Mouse (Mus musculus) intestine, embryonic 15.5 days (tissue): ENCODE results near the gene Vcpkmt. TPM values are rescaled to one million over a fixed set of nuclear protein-coding genes. Genes with fewer than 3 reads are reported as not detected.
A peak's percentile ranks its signal among the peaks of the same experiment; 100 is the strongest.
"Not testable (repeated sequence)": the region's sequence is repeated elsewhere in the genome, so short reads cannot be mapped to it uniquely, and the experiment has no call there.

ENCODE experiments used
- ATAC-seq: fragments of 200-750 bp; cut with Nextera tagmentation; 2 replicates; pipeline ENCODE4 v1.8.0; 2017; ENCODE audit warnings: moderate TSS enrichment, moderate library complexity
- H3K27ac ChIP-seq: fragments of 300-500 bp; sonication (generic); 2 replicates; pipeline ENCODE4 v1.5.1; 2015; ENCODE audit warnings: mild to moderate bottlenecking, inconsistent platforms
- H3K27me3 ChIP-seq: fragments of 300-500 bp; sonication (generic); replicated peaks from 2 replicates; pipeline ENCODE4 v1.6.1; 2015; ENCODE audit warnings: inconsistent platforms
- H3K36me3 ChIP-seq: fragments of 300-500 bp; sonication (generic); 2 replicates; pipeline ENCODE4 v1.6.1; 2015; ENCODE audit warnings: inconsistent platforms
- H3K4me1 ChIP-seq: fragments of 300-500 bp; sonication (generic); replicated peaks from 2 replicates; pipeline ENCODE4 v1.6.1; 2015; ENCODE audit warnings: inconsistent platforms
- H3K4me2 ChIP-seq: fragments of 300-500 bp; sonication (generic); replicated peaks from 2 replicates; pipeline ENCODE4 v1.6.1; 2015; ENCODE audit warnings: mild to moderate bottlenecking, inconsistent platforms
- H3K4me3 ChIP-seq: fragments of 300-500 bp; sonication (generic); replicated peaks from 2 replicates; pipeline ENCODE4 v1.5.1; 2015; ENCODE audit warnings: inconsistent platforms
- H3K9ac ChIP-seq: fragments of 300-500 bp; sonication (generic); 2 replicates; pipeline ENCODE4 v1.6.1; 2015; ENCODE audit warnings: inconsistent platforms
- H3K9me3 ChIP-seq: fragments of 300-500 bp; sonication (generic); 2 replicates; pipeline ENCODE4 v1.6.1; 2016; ENCODE audit warnings: inconsistent platforms
- WGBS: fragments of 180-500 bp; shearing (Covaris S2); methylation state at CpG from one replicate; pipeline ENCODE4 v1.1.7; 2015; 5-methylcytosine and 5-hydroxymethylcytosine counted together
- polyA plus RNA-seq: library from polyadenylated mRNA; unstranded; fragments of >200 nt; fragmentation: Nextera tagmentation; extraction: Ambion mirVana; gene quantifications from 2 replicates; pipeline ENCODE4 v1.2.1, GENCODE M21; 2015

The Vcpkmt gene
- polyA plus RNA-seq = 25.6 and 26.7 TPM in 2 replicates

- peak within 1 kb of the TSS; percentile 64 for H3K4me2 ChIP-seq
- no peaks in the 10 kb centered on the region for H3K27me3 ChIP-seq
- H3K9me3 ChIP-seq = no peaks in the 10 kb centered on the region
- H3K9ac ChIP-seq = peak within 1 kb of the TSS; percentile 71
- 0 out of 2 replicates have a peak, but pooled peaks cover 2% of the 10 kb centered on the region for H3K4me1 ChIP-seq
- peak within 1 kb of the TSS; percentile 70 for H3K4me3 ChIP-seq
- peak within 1 kb of the TSS; percentile 65 for H3K27ac ChIP-seq
- ATAC-seq = peak; percentile 98
- WGBS = under 1% methylated on average over 56 of the region's 56 CpGs
- peaks cover 21% of the 10 kb centered on the region; the same call in 1 of the 2 replicates for H3K36me3 ChIP-seq
These were observed at the start of gene Vcpkmt for GRCm38 (mm10) chr12:69582613-69583269. Vcpkmt (minus strand) TSS chr12:69583028.

GRCm38 (mm10) chr12:69618590-69618989, 35.8 kb upstream of the Vcpkmt start:
- not testable (repeated sequence) for H3K27me3 ChIP-seq, H3K4me2 ChIP-seq, H3K27ac ChIP-seq, H3K4me1 ChIP-seq, H3K9me3 ChIP-seq, H3K36me3 ChIP-seq, ATAC-seq, H3K4me3 ChIP-seq, H3K9ac ChIP-seq
- WGBS = 71% methylated on average over 5 of the region's 5 CpGs

- Histone ChIP-seq H3K9ac (no peak overlapping the region), H3K27ac (no peak overlapping the region), H3K36me3 (no peaks in the 10 kb centered on the region), H3K4me2 (no peak overlapping the region), H3K4me3 (no peak overlapping the region), H3K9me3 (no peaks in the 10 kb centered on the region), H3K4me1 (no peaks in the 10 kb centered on the region), H3K27me3 (no peaks in the 10 kb centered on the region)
- 61% methylated on average over 2 of the region's 2 CpGs for WGBS
- no peak for ATAC-seq
These were observed 21.5 kb upstream of the Vcpkmt start for GRCm38 (mm10) chr12:69604367-69604766.

GRCm38 (mm10) chr12:69597446-69597845, 14.6 kb upstream of the Vcpkmt start:
- ATAC-seq = no peak
- Histone ChIP-seq H3K9ac (no peak overlapping the region), H3K4me3 (no peak overlapping the region), H3K4me1 (no peaks in the 10 kb centered on the region), H3K9me3 (no peaks in the 10 kb centered on the region), H3K27me3 (no peaks in the 10 kb centered on the region), H3K36me3 (peaks cover 4% of the 10 kb centered on the region; the same call in 1 of the 2 replicates), H3K27ac (no peak overlapping the region), H3K4me2 (no peak overlapping the region)
- WGBS = 82% methylated on average over 4 of the region's 4 CpGs

- Histone ChIP-seq H3K4me1 (no peaks in the 10 kb centered on the region), H3K4me3 (no peak overlapping the region), H3K4me2 (no peak overlapping the region), H3K27me3 (no peaks in the 10 kb centered on the region), H3K36me3 (peaks cover 8% of the 10 kb centered on the region), H3K9ac (no peak overlapping the region), H3K9me3 (no peaks in the 10 kb centered on the region), H3K27ac (no peak overlapping the region)
- 89% methylated on average over 5 of the region's 5 CpGs for WGBS
- no peak for ATAC-seq
These were observed 10.3 kb upstream of the Vcpkmt start for GRCm38 (mm10) chr12:69593130-69593529.

- peak overlapping the region; percentile 65 for H3K27ac ChIP-seq
- 43% methylated on average over 5 of the region's 5 CpGs for WGBS
- peak overlapping the region; percentile 71 for H3K9ac ChIP-seq
- H3K4me3 ChIP-seq = peak overlapping the region; percentile 70
- no peaks in the 10 kb centered on the region for H3K9me3 ChIP-seq
- no peaks in the 10 kb centered on the region for H3K27me3 ChIP-seq
- H3K4me1 ChIP-seq = 0 out of 2 replicates have a peak, but pooled peaks cover 2% of the 10 kb centered on the region
- H3K4me2 ChIP-seq = peak overlapping the region; percentile 64
- peaks cover 19% of the 10 kb centered on the region; the same call in 1 of the 2 replicates for H3K36me3 ChIP-seq
- ATAC-seq = peak; percentile 42
These were observed 422 bp upstream of the Vcpkmt start for GRCm38 (mm10) chr12:69583270-69583629.

GRCm38 (mm10) chr12:69582216-69582612, 614 bp downstream of the Vcpkmt start:
- WGBS = 19% methylated on average over 9 of the region's 9 CpGs
- peak overlapping the region; percentile 70 for H3K4me3 ChIP-seq
- H3K9me3 ChIP-seq = no peaks in the 10 kb centered on the region
- ATAC-seq = no peak
- H3K27ac ChIP-seq = peak overlapping the region; percentile 65; the same call in 1 of the 2 replicates
- no peaks in the 10 kb centered on the region for H3K27me3 ChIP-seq
- 0 out of 2 replicates have a peak, but pooled peaks cover 2% of the 10 kb centered on the region for H3K4me1 ChIP-seq
- peak overlapping the region; percentile 71 for H3K9ac ChIP-seq
- H3K36me3 ChIP-seq = peaks cover 21% of the 10 kb centered on the region; the same call in 1 of the 2 replicates
- H3K4me2 ChIP-seq = peak overlapping the region; percentile 64

- Histone ChIP-seq H3K9ac (no peak overlapping the region), H3K4me3 (no peak overlapping the region), H3K9me3 (no peaks in the 10 kb centered on the region), H3K4me1 (0 out of 2 replicates have a peak, but pooled peaks cover 6% of the 10 kb centered on the region), H3K4me2 (no peak overlapping the region), H3K27me3 (no peaks in the 10 kb centered on the region), H3K36me3 (peaks cover 12% of the 10 kb centered on the region; the same call in 1 of the 2 replicates), H3K27ac (no peak overlapping the region)
- 90% methylated on average over 5 of the region's 5 CpGs for WGBS
- ATAC-seq = no peak
These were observed 3.2 kb downstream of the Vcpkmt start for GRCm38 (mm10) chr12:69579623-69580022.

- no peaks in the 10 kb centered on the region for H3K27me3 ChIP-seq
- no peak overlapping the region for H3K4me3 ChIP-seq
- H3K27ac ChIP-seq = no peak overlapping the region
- H3K4me2 ChIP-seq = no peak overlapping the region
- no peaks in the 10 kb centered on the region for H3K9me3 ChIP-seq
- H3K4me1 ChIP-seq = 0 out of 2 replicates have a peak, but pooled peaks cover 6% of the 10 kb centered on the region
- peaks cover 9% of the 10 kb centered on the region; the same call in 1 of the 2 replicates for H3K36me3 ChIP-seq
- 70% methylated on average over 9 of the region's 9 CpGs for WGBS
- ATAC-seq = no peak
- no peak overlapping the region for H3K9ac ChIP-seq
These were observed 6.7 kb downstream of the Vcpkmt start for GRCm38 (mm10) chr12:69576120-69576627.

GRCm38 (mm10) chr12:69573916-69574881, 8.6 kb downstream of the Vcpkmt start:
- 29% methylated on average over 17 of the region's 17 CpGs for WGBS
- Histone ChIP-seq H3K9me3 (no peaks in the 10 kb centered on the region), H3K4me1 (0 out of 2 replicates have a peak, but pooled peaks cover 4% of the 10 kb centered on the region), H3K4me3 (peak overlapping the region; percentile 29), H3K36me3 (peaks cover 9% of the 10 kb centered on the region; the same call in 1 of the 2 replicates), H3K27ac (no peak overlapping the region), H3K27me3 (no peaks in the 10 kb centered on the region), H3K4me2 (peak overlapping the region; percentile 56), H3K9ac (no peak overlapping the region)
- ATAC-seq = peak; percentile 77

- H3K9ac ChIP-seq = no peak overlapping the region
- H3K4me2 ChIP-seq = no peak overlapping the region
- WGBS = 92% methylated on average over 8 of the region's 8 CpGs
- no peak overlapping the region for H3K4me3 ChIP-seq
- peaks cover 7% of the 10 kb centered on the region; the same call in 1 of the 2 replicates for H3K36me3 ChIP-seq
- no peak overlapping the region for H3K27ac ChIP-seq
- H3K27me3 ChIP-seq = no peaks in the 10 kb centered on the region
- no peaks in the 10 kb centered on the region for H3K9me3 ChIP-seq
- ATAC-seq = no peak
- 0 out of 2 replicates have a peak, but pooled peaks cover 4% of the 10 kb centered on the region for H3K4me1 ChIP-seq
These were observed 9.6 kb downstream of the Vcpkmt start for GRCm38 (mm10) chr12:69573271-69573670.

GRCm38 (mm10) chr12:69569926-69570325, 12.9 kb downstream of the Vcpkmt start:
- Histone ChIP-seq H3K9me3 (no peaks in the 10 kb centered on the region), H3K27ac (no peak overlapping the region), H3K4me2 (no peak overlapping the region), H3K4me3 (no peak overlapping the region), H3K36me3 (no peaks in the 10 kb centered on the region), H3K4me1 (no peaks in the 10 kb centered on the region), H3K27me3 (no peaks in the 10 kb centered on the region), H3K9ac (no peak overlapping the region)
- no peak for ATAC-seq
- WGBS = 90% methylated on average over 3 of the region's 3 CpGs
